Mouse (Mus musculus): ENCODE data around the gene Ino80b.
A peak's percentile ranks its signal among the peaks of the same experiment; 100 is the strongest.

Ino80b gene

DNA sequence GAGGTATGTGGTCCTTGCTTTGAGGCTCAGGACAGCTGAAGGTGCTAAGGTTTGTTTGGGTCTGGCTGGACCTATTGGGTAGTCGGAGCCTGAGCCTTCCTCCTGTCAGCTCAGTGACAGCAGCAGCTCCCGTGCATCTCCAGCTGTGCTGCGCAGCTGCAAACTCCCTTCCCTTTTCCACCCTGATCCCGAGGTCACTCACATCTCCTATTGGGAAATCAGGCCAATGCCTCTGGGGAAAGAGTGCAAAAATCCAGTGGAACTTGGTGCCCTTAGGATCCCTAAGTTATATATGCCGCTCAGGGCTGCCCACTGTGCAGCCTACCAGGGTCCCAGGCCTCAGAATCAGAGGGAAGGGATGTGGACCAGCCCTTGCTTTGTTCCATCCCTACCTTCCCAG is 41.7 kb downstream of the Ino80b start:
- DNase-seq = no peak

DNA sequence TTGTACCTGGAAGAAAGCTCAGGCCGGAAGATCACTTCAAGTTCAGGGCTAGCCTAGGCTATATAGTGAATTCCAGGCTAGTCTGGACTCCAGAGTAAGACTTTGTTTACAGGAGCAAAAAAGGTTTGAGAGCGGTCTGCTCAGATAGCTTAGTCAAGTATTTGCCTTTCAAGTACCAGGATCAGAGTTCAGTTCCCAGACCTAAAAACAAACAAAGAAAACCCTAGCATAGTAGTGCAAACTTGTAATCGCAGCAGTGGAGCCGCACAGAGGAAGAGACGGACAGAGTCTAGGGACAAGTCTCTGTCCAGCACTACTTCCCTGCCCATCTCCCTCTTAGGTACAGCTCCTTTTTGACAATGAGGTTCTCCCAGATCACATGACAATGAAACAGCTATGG is 45.0 kb downstream of the Ino80b start:
- no peak for DNase-seq

DNA sequence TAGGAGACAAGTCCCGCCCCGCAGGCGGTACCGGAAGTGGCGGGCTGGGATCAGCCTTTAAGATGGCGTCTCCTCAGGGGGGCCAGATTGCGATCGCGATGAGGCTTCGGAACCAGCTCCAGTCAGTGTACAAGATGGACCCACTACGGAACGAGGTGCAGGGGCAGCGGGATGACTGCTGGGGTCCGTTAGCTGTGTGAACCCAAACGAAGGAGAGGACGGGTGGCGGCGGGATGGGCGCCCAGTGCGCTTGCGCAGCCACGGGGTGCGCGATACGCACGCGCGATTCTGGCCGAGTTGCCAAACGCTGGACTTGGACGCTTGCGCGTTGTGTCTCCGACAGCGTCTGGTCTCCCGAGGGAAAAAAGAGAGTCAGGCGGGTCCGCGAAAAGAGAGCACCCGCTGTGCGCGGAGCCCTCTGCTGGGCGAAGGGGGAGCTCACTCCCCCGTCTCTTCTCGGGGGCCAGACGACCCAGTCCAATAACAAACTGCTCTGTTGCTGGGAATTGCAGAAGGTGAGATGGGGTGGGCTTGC is 46.8 kb downstream of the Ino80b start:
- DNase-seq = peak; percentile 100

DNA sequence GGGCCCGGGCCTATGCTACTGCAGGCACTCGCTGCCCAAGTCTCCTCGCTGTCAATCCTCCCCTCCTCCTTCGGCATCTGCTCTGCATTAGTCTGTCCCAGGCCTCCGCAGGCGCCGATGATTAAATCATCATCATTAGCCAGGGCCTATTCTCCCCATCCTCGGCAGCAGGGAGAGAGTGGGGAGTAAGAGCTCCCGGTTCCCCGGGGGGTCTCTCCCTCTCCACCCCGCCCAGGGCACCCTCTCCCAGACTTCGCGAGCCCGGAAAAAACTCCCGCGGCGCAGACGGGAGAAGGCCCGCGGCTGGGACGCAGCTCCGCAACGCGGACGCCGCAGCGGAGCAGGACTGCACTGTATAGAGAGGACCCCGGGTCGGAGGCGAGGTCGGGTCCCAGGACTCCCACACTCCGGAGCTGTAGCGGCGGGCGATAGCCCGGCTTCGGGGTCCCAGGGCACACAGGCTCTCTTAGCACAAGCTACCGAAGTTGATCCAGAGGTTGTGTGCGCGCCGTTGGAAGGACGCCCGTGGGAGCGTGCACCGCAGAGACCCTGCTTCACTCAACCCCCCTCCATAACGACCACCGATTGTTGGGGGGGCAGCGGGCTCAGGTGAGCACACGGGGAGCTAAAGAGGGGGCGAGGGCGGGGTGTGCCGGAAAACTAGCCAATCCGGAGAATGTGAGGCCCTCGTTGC is 47.5 kb downstream of the Ino80b start, which contains the start of gene Pcgf1:
TSS of gene Pcgf1 (plus strand) at position 240 of the 694 bp plus-strand sequence.
- peak in 1 of 2 experiments; percentile 67 for DNase-seq

DNA sequence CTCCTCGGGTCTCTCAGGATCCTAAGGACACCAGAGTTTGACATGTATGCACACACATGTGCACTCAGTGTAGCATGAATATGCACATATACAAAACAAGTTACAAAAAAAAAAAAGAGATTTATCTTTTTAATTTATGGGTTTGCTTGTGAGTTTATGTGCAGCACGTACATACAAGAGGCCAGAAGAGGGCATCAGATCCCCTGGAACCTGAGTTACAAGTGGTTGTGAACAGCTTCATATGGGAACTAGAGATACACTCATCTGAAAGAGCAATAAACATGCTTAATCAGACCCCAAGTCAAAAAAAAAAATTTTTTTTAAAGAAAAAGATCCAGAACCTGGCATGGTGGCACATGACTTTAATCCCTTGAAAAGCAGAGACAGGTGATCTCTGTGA is 50.3 kb downstream of the Ino80b start:
- DNase-seq = peak in 1 of 2 experiments; percentile 37
